Mouse (Mus musculus) neural tube, embryonic 13.5 days (tissue): ENCODE measurements at regions not wholly inside any gene's neighbourhood (a gene's known extent, or its start where the extent isn't known, plus 50 kb on each side); places are given as distances from the start of the nearest gene placed in this dataset.

Experiments used
- ATAC-seq: fragments of 200-750 bp; cut with Nextera tagmentation; 2 replicates; pipeline ENCODE4 v1.8.0; 2017; ENCODE audit warnings: low read depth, mild to moderate bottlenecking, moderate TSS enrichment, moderate library complexity
- H3K27ac ChIP-seq: fragments of 300-500 bp; sonication (generic); replicated peaks from 2 replicates; pipeline ENCODE4 v1.5.1; 2015; ENCODE audit warnings: moderate library complexity, mild to moderate bottlenecking, inconsistent platforms
- H3K27me3 ChIP-seq: fragments of 300-500 bp; sonication (generic); 2 replicates; pipeline ENCODE4 v1.6.1; 2015; ENCODE audit warnings: mild to moderate bottlenecking, inconsistent platforms
- H3K36me3 ChIP-seq: fragments of 300-500 bp; sonication (generic); 2 replicates; pipeline ENCODE4 v1.6.1; 2015; ENCODE audit warnings: mild to moderate bottlenecking, inconsistent platforms
- H3K4me1 ChIP-seq: fragments of 300-500 bp; sonication (generic); replicated peaks from 2 replicates; pipeline ENCODE4 v1.6.1; 2015; ENCODE audit warnings: inconsistent platforms
- H3K4me2 ChIP-seq: fragments of 300-500 bp; sonication (generic); 2 replicates; pipeline ENCODE4 v1.6.1; 2015; ENCODE audit warnings: inconsistent platforms, mild to moderate bottlenecking, moderate library complexity
- H3K4me3 ChIP-seq: fragments of 300-500 bp; sonication (generic); 2 replicates; pipeline ENCODE4 v1.5.1; 2015; ENCODE audit warnings: mild to moderate bottlenecking, inconsistent platforms
- H3K9ac ChIP-seq: fragments of 300-500 bp; sonication (generic); 2 replicates; pipeline ENCODE4 v1.6.1; 2015; ENCODE audit warnings: moderate library complexity, mild to moderate bottlenecking, inconsistent platforms
- H3K9me3 ChIP-seq: fragments of 300-500 bp; sonication (generic); 2 replicates; pipeline ENCODE4 v1.6.1; 2016; ENCODE audit warnings: inconsistent platforms
- WGBS: fragments of 180-500 bp; shearing (Covaris S2); methylation state at CpG from one replicate; pipeline ENCODE4 v1.1.7; 2015; 5-methylcytosine and 5-hydroxymethylcytosine counted together

DNA sequence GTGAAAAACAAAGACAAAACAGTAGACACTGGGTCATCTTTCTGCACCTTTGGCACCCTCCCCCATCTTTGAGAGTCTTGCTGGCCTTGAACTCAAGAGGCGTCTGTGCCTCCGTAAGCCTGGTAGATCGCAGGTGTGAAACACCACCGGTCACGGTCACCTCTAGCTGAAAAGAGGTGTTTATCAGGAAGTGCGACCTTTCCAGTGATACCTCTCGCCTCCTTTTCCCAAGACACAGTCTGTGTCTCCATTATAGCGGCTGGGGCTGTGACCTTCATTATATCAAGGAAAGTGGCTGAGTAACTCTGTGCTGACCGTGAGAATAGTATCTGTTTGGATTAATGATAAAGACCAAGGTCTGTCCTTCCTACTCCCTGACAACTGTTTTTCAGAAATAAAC is 158.8 kb downstream of the Cog6 start:
- no peaks in the 10 kb centered on the region for H3K36me3 ChIP-seq
- H3K27me3 ChIP-seq: no peaks in the 10 kb centered on the region
- no peak overlapping the region for H3K4me2 ChIP-seq
- no peak for ATAC-seq
- WGBS: 90% methylated on average over 9 of the region's 9 CpGs
- no peak overlapping the region for H3K9ac ChIP-seq
- H3K27ac ChIP-seq: no peak overlapping the region
- no peaks in the 10 kb centered on the region for H3K4me1 ChIP-seq
- H3K9me3 ChIP-seq: no peaks in the 10 kb centered on the region
- H3K4me3 ChIP-seq: no peak overlapping the region

DNA sequence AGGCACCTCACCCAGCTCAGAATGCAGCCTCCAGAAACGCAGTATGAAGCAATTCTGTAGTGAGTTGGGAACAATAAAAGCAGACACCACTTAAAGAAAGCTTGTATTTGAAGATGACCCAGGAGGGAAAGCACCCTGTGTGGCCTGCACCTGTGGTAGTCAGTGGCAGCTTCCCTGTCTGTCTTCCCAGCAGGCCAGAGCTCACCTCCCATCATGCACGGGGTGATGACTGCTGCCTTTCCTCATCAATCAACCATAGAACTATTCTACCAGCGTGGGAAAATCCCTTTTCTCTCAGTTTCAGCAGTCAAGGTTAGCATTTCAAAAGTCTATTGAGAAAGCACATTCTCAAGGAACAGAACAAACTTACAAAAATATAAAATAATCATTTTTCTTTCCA is 160.0 kb downstream of the Cog6 start:
- no peak for ATAC-seq
- Histone ChIP-seq H3K9ac (no peak overlapping the region), H3K9me3 (no peaks in the 10 kb centered on the region), H3K36me3 (no peaks in the 10 kb centered on the region), H3K4me1 (no peaks in the 10 kb centered on the region), H3K4me2 (no peak overlapping the region), H3K27me3 (no peaks in the 10 kb centered on the region), H3K27ac (no peak overlapping the region), H3K4me3 (no peak overlapping the region)
- WGBS: 29% methylated on average over 3 of the region's 3 CpGs

DNA sequence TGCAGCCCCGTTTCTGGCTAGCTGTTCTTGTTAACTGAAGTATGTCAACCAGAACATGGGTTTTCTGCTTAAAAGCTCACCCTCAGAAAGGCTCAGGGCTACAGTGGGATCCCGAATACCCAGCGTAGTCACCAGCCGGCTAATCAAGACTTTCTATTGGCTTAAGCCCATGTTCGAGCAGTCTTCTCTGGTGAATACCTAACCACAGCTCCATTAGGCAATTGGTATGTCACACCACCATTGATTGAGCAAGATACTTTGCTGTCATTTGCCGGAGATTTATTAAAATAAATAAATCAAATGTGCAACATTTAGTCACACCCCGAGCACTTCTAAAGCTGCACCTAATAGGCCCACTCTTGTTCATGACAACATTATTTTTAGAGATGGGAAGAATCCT is 162.5 kb downstream of the Cog6 start:
- ATAC-seq: no peak
- WGBS: 90% methylated on average over 7 of the region's 7 CpGs

DNA sequence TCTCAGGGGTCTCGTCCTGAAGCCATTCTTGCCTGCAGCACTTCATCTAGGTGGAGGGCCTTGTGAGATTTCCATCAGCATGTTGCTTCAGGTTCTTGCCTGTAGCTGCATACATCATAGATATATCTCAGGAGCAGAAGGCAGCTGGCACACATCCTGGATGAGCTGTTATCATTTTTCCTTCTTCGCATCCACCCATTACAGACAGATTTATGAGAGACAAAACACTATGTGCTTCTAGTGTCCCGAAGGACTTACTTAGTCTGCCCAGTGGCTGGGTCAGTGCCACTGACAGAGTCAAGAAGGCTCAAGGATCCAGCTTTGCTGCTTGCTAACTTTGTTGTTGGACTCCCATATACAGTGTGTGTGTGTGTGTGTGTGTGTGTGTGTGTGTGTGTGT is 163.9 kb downstream of the Cog6 start:
- H3K36me3 ChIP-seq: no peaks in the 10 kb centered on the region
- H3K4me1 ChIP-seq: no peaks in the 10 kb centered on the region
- no peak for ATAC-seq
- H3K9ac ChIP-seq: no peak overlapping the region
- WGBS: 76% methylated on average over 3 of the region's 3 CpGs
- no peak overlapping the region for H3K4me2 ChIP-seq
- no peaks in the 10 kb centered on the region for H3K27me3 ChIP-seq
- no peak overlapping the region for H3K27ac ChIP-seq
- H3K4me3 ChIP-seq: no peak overlapping the region
- H3K9me3 ChIP-seq: no peaks in the 10 kb centered on the region

More for the DNA sequence above, 162.5 kb downstream of the Cog6 start:
- Histone ChIP-seq H3K4me3 (no peak overlapping the region), H3K9me3 (no peaks in the 10 kb centered on the region), H3K4me2 (no peak overlapping the region), H3K27me3 (no peaks in the 10 kb centered on the region), H3K27ac (no peak overlapping the region), H3K9ac (no peak overlapping the region), H3K4me1 (no peaks in the 10 kb centered on the region), H3K36me3 (no peaks in the 10 kb centered on the region)

DNA sequence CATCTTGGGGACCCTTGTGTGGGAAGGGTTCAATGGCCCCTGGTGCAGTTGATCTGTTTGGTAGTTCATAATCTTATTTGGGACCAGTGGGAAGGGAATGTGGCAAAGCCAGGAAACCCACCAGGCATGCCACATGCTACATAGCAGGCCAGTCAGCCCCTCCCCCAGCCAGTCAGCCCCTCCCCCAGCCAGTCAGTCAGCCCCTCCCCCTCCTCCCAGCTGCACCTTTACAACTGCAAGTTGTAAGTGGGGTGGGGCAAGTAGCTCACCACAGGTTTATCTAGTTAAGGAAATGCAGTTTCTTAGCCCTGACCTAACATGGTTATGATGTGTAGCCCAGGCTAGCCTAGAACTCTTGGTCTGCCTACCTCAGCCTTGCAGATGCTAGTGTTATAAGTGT is 171.9 kb downstream of the Cog6 start:
- Histone ChIP-seq H3K27ac (no peak overlapping the region), H3K4me2 (no peak overlapping the region), H3K4me1 (no peaks in the 10 kb centered on the region), H3K9me3 (no peaks in the 10 kb centered on the region), H3K9ac (no peak overlapping the region), H3K36me3 (no peaks in the 10 kb centered on the region), H3K4me3 (no peak overlapping the region), H3K27me3 (0 out of 2 replicates have a peak, but pooled peaks cover 6% of the 10 kb centered on the region)
- no peak for ATAC-seq

DNA sequence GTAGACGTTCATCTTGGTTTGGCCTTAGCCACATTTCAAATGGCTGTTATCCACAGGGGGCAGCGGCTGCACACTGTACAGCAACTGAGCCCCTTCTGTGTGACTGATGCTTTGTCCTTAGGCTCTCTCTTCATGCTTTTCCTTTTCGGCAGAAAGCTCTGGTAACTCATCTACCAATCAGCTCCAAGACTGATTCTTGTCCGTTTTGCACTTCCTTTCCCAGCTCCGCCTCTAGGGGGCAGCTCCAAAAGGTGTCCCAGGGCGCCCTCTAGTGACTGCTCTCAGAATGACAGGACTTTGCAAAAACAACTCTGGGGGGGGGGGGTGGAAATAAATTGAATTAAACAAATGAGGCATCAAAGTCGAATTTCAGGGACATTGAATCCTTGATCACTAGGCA is 173.0 kb downstream of the Cog6 start:
- no peak overlapping the region for H3K4me3 ChIP-seq
- H3K9ac ChIP-seq: no peak overlapping the region
- 26% methylated on average over 7 of the region's 7 CpGs for WGBS
- H3K27me3 ChIP-seq: 0 out of 2 replicates have a peak, but pooled peaks cover 6% of the 10 kb centered on the region
- H3K36me3 ChIP-seq: no peaks in the 10 kb centered on the region
- H3K9me3 ChIP-seq: no peaks in the 10 kb centered on the region
- H3K4me2 ChIP-seq: no peak overlapping the region
- H3K4me1 ChIP-seq: no peaks in the 10 kb centered on the region
- no peak; the same call in 1 of the 2 replicates for ATAC-seq
- no peak overlapping the region for H3K27ac ChIP-seq

DNA sequence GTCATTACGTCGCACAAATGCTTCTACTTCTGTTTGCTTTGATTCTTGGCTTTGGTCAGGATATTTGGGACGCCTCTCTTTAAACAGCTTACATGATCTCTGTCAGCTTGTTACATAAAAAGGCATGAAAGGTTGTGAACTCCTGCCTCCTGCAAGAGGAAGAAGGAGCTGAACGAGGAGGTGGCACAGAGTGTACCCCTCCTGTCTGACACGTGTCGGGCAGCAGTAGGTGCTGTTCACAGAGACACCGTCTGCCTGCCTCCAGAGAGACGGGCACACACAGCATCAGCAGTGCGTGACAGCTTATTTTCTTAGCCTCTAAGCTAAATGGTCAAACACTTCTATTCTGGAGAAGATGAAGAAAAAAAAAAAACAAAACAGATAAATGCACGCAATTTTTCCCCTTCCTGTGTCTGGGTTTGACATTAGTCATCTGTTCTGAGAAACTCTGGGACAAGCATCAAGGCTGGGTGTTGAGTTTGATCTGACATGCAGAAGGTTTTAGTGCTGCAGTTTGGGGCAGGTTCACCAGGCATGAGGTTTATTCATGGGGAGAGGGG is 174.1 kb downstream of the Cog6 start:
- Histone ChIP-seq H3K27ac (no peak overlapping the region), H3K9ac (no peak overlapping the region), H3K4me3 (no peak overlapping the region), H3K36me3 (no peaks in the 10 kb centered on the region), H3K4me1 (peaks cover 4% of the 10 kb centered on the region; the same call in 1 of the 2 replicates), H3K27me3 (0 out of 2 replicates have a peak, but pooled peaks cover 6% of the 10 kb centered on the region), H3K4me2 (no peak overlapping the region), H3K9me3 (no peaks in the 10 kb centered on the region)
- WGBS: 86% methylated on average over 10 of the region's 10 CpGs
- ATAC-seq: no peak

DNA sequence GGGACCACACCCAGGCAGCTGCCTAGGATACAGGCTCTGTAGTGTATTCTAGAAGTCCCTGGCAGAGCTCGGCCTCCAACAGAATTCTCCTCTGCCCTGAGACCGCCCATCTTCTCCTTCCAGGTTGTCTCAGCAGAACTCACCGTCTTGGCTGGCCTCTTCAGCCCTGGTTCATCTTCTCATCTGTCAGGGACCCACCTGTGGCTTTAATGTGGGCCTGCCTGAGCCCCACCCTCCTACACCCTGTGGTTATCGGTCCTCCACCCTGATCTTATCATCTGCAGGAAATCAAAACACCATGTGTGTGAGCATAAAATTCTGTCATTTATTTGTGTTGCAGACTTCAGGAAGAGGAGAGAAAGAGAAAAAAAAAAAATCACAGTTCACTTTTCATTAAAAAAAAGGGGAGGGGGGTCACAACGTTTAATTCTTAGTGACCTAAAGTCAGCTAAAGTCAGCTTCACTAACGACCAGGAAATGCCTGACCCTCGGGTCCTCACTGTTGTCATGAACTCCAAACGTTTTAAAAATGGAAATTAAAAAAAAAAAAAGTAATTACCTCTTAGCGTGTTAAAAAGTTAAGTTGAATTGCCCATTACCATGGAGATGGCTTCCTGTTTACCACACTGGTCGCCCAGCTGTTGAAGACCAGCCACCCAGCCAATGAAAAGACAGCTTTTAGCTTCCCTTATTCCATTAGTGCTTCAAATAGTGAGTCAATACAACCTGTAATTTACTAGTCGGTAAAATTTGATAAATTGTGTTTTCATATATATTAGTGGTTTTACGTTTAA is 176.7 kb downstream of the Cog6 start:
- Histone ChIP-seq H3K9me3 (no peaks in the 10 kb centered on the region), H3K4me2 (no peak overlapping the region), H3K9ac (no peak overlapping the region), H3K27ac (no peak overlapping the region), H3K27me3 (0 out of 2 replicates have a peak, but pooled peaks cover 6% of the 10 kb centered on the region), H3K4me3 (no peak overlapping the region), H3K4me1 (peaks cover 10% of the 10 kb centered on the region; the same call in 1 of the 2 replicates), H3K36me3 (no peaks in the 10 kb centered on the region)
- no peak for ATAC-seq
- 68% methylated on average over 12 of the region's 12 CpGs for WGBS

DNA sequence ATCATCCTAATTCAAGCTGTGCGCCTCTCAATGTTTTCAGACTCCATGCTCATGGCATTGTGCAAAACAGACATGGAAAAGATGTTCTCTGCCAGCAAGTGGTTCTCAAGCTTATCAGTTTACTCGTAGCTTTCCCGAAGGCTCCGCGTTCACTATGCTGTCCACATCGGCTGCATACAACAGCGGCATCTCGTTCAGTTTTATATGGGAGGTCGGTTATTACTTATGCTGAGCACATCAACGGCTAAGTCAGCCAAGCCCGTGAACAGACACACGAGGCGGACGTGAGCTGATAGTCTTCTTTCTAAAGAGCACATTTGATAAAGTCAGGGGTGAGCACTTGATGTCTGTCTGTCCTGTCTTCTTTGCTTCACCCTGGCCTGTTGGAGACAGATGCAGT is 179.0 kb downstream of the Cog6 start:
- Histone ChIP-seq H3K27ac (no peak overlapping the region), H3K27me3 (0 out of 2 replicates have a peak, but pooled peaks cover 3% of the 10 kb centered on the region), H3K9me3 (no peaks in the 10 kb centered on the region), H3K4me2 (no peak overlapping the region), H3K4me3 (no peak overlapping the region), H3K36me3 (no peaks in the 10 kb centered on the region), H3K9ac (no peak overlapping the region), H3K4me1 (peaks cover 10% of the 10 kb centered on the region; the same call in 1 of the 2 replicates)
- no peak for ATAC-seq
- 65% methylated on average over 14 of the region's 14 CpGs for WGBS

DNA sequence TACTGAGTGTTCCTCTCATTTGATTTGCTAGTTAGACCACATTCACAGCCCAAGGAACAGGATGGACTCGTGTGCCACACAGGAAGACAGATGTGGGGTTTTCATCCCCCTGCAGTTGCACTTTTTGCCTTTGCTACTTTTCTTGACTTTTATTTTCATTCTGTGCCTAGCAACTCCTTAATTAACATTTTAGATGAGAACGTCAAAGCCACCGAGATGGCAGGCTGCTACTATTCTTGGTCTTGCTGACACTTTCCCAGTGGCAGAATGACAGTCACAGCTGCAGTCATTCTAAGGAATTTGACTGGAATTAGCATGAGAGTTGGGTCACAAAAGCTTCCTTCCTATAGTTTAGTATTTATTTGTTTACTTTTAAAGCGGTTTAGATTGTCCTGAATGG is 179.5 kb downstream of the Cog6 start:
- H3K27me3 ChIP-seq: no peaks in the 10 kb centered on the region
- no peak overlapping the region for H3K4me2 ChIP-seq
- H3K36me3 ChIP-seq: no peaks in the 10 kb centered on the region
- H3K27ac ChIP-seq: no peak overlapping the region
- H3K9me3 ChIP-seq: no peaks in the 10 kb centered on the region
- H3K4me3 ChIP-seq: no peak overlapping the region
- WGBS: 25% methylated on average over 4 of the region's 4 CpGs
- H3K9ac ChIP-seq: no peak overlapping the region
- ATAC-seq: no peak
- peaks cover 10% of the 10 kb centered on the region; the same call in 1 of the 2 replicates for H3K4me1 ChIP-seq

DNA sequence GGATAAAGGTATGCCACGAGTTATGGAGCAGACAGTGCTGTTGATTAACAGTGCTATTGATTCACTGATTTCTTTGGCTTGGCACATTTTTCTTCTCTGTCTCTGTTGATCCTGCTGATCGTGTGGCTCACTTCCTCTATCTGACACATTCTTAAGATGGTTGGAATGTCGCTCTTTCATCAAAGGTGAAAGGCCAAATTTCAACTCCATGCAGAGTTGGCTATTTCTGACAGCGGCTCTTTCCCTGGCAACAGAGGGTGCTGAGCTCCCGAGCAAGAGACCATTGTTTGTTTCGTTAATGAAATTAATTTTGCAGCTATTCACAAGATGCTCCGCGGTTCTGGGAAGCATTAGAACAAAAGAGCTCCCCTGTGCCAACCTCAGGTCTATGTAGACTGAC is 180.3 kb downstream of the Cog6 start:
- Histone ChIP-seq H3K4me2 (no peak overlapping the region), H3K27me3 (no peaks in the 10 kb centered on the region), H3K4me1 (peaks cover 10% of the 10 kb centered on the region; the same call in 1 of the 2 replicates), H3K36me3 (no peaks in the 10 kb centered on the region), H3K4me3 (no peak overlapping the region), H3K9ac (no peak overlapping the region), H3K9me3 (no peaks in the 10 kb centered on the region), H3K27ac (no peak overlapping the region)
- no peak for ATAC-seq
- 38% methylated on average over 8 of the region's 8 CpGs for WGBS

DNA sequence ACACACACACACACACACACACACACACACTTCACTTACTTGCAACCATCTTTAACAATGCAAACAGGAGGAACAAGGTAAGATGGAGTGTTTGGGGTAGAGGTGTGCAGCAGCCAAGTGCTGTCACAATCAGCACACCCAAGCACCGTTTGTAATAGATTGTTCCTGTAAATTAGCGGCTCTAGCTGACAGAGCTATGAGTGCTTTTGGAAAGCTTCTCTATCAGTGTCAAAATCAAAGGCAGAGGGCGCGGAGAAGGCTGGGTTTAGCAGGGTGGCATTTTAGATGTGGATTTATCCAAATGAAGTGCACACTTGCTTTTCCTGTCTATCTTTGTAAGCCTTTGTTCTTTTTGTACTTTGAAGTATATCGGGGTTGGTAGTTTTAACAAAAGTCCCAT is 184.6 kb downstream of the Cog6 start:
- peaks cover 1% of the 10 kb centered on the region; the same call in 1 of the 2 replicates for H3K4me1 ChIP-seq
- ATAC-seq: no peak
- no peak overlapping the region for H3K4me3 ChIP-seq
- no peak overlapping the region for H3K4me2 ChIP-seq
- H3K36me3 ChIP-seq: no peaks in the 10 kb centered on the region
- 82% methylated on average over 5 of the region's 5 CpGs for WGBS
- no peak overlapping the region for H3K27ac ChIP-seq
- no peaks in the 10 kb centered on the region for H3K27me3 ChIP-seq
- H3K9me3 ChIP-seq: no peaks in the 10 kb centered on the region
- H3K9ac ChIP-seq: no peak overlapping the region
